Mouse (Mus musculus): Measurements from ENCODE around the gene Fgfrl1. TPM values are rescaled to one million over a fixed set of nuclear protein-coding genes. Genes with fewer than 3 reads are reported as not detected.

The Fgfrl1 gene
- polyA plus RNA-seq, 1 experiment from 2014 or later, result 32.0 TPM

GRCm38 (mm10) chr5:108680871-108681270 lies 11.3 kb upstream of the Fgfrl1 start:
- WGBS, result 96% methylated on average over 6 of the region's 6 CpGs
- H3K9me3 ChIP-seq, result no peaks in the 10 kb centered on the region
- no peak overlapping the region for H3K27ac ChIP-seq
- peaks cover 16% of the 10 kb centered on the region for H3K4me1 ChIP-seq
- no peaks in the 10 kb centered on the region for H3K27me3 ChIP-seq
- H3K9ac ChIP-seq, result no peak overlapping the region
- H3K4me2 ChIP-seq, result no peak overlapping the region
- no peak for ATAC-seq (ENCODE audit: insufficient number of reproducible peaks, low FRiP score, low TSS enrichment, low read depth)
- 0 out of 2 replicates have a peak, but pooled peaks cover 4% of the 10 kb centered on the region for H3K36me3 ChIP-seq
- no peak overlapping the region for H3K4me3 ChIP-seq

- Histone ChIP-seq H3K9me3 (no peaks in the 10 kb centered on the region), H3K4me1 (peaks cover 19% of the 10 kb centered on the region), H3K27me3 (no peaks in the 10 kb centered on the region), H3K9ac (no peak overlapping the region), H3K36me3 (0 out of 2 replicates have a peak, but pooled peaks cover 7% of the 10 kb centered on the region), H3K27ac (no peak overlapping the region), H3K4me2 (no peak overlapping the region), H3K4me3 (no peak overlapping the region)
- ATAC-seq (ENCODE audit: insufficient number of reproducible peaks, low FRiP score, low TSS enrichment, low read depth), result no peak
- WGBS, result 77% methylated on average over 5 of the region's 5 CpGs
Observed at GRCm38 (mm10) chr5:108689091-108689490, 3.1 kb upstream of the Fgfrl1 start.

GRCm38 (mm10) chr5:108691152-108691551 lies 1.0 kb upstream of the Fgfrl1 start:
- Histone ChIP-seq H3K9ac (no peak overlapping the region), H3K27ac (no peak overlapping the region), H3K4me2 (no peak overlapping the region), H3K27me3 (no peaks in the 10 kb centered on the region), H3K36me3 (0 out of 2 replicates have a peak, but pooled peaks cover under 1% of the 10 kb centered on the region), H3K4me3 (no peak overlapping the region), H3K4me1 (peaks cover 33% of the 10 kb centered on the region), H3K9me3 (no peaks in the 10 kb centered on the region)
- ATAC-seq (ENCODE audit: insufficient number of reproducible peaks, low FRiP score, low TSS enrichment, low read depth), result no peak
- 73% methylated on average over 4 of the region's 4 CpGs for WGBS

GRCm38 (mm10) chr5:108693872-108694288 lies 1.7 kb downstream of the Fgfrl1 start:
- 1% methylated on average over 41 of the region's 43 CpGs for WGBS
- Histone ChIP-seq H3K4me1 (peaks cover 60% of the 10 kb centered on the region), H3K36me3 (no peaks in the 10 kb centered on the region), H3K9ac (peak overlapping the region; percentile 78), H3K27ac (peak overlapping the region; percentile 55), H3K4me3 (peak overlapping the region; percentile 91), H3K4me2 (peak overlapping the region; percentile 84), H3K27me3 (no peaks in the 10 kb centered on the region), H3K9me3 (no peaks in the 10 kb centered on the region)
- peak; percentile 90 for ATAC-seq (ENCODE audit: insufficient number of reproducible peaks, low FRiP score, low TSS enrichment, low read depth)

GRCm38 (mm10) chr5:108694352-108695261 lies 2.4 kb downstream of the Fgfrl1 start:
- Histone ChIP-seq H3K4me3 (peak overlapping the region; percentile 91), H3K36me3 (no peaks in the 10 kb centered on the region), H3K4me1 (peaks cover 68% of the 10 kb centered on the region), H3K27me3 (no peaks in the 10 kb centered on the region), H3K27ac (peak overlapping the region; percentile 33), H3K9me3 (no peaks in the 10 kb centered on the region), H3K9ac (peak overlapping the region; percentile 78), H3K4me2 (peak overlapping the region; percentile 84)
- WGBS, result 1% methylated on average over 90 of the region's 99 CpGs
- ATAC-seq (ENCODE audit: insufficient number of reproducible peaks, low FRiP score, low TSS enrichment, low read depth), result peak; percentile 13

- H3K9ac ChIP-seq, result no peak overlapping the region
- H3K27ac ChIP-seq, result peak overlapping the region; percentile 73; the same call in 1 of the 2 replicates
- peak overlapping the region; percentile 84 for H3K4me2 ChIP-seq
- no peaks in the 10 kb centered on the region for H3K9me3 ChIP-seq
- H3K4me3 ChIP-seq, result peak overlapping the region; percentile 91
- no peaks in the 10 kb centered on the region for H3K27me3 ChIP-seq
- H3K36me3 ChIP-seq, result no peaks in the 10 kb centered on the region
- peaks cover 80% of the 10 kb centered on the region for H3K4me1 ChIP-seq
- ATAC-seq (ENCODE audit: insufficient number of reproducible peaks, low FRiP score, low TSS enrichment, low read depth), result no peak
- 91% methylated on average over 12 of the region's 12 CpGs for WGBS
Observed at GRCm38 (mm10) chr5:108695861-108696260, 3.7 kb downstream of the Fgfrl1 start.

GRCm38 (mm10) chr5:108696542-108696941 lies 4.4 kb downstream of the Fgfrl1 start:
- H3K9ac ChIP-seq, result 0 out of 2 replicates have a peak overlapping the region, but pooled peaks have one; percentile 10
- no peak for ATAC-seq (ENCODE audit: insufficient number of reproducible peaks, low FRiP score, low TSS enrichment, low read depth)

GRCm38 (mm10) chr5:108697341-108697753 lies 5.2 kb downstream of the Fgfrl1 start:
- H3K27ac ChIP-seq, result peak overlapping the region; percentile 73
- H3K36me3 ChIP-seq, result 0 out of 2 replicates have a peak, but pooled peaks cover 4% of the 10 kb centered on the region
- peaks cover 83% of the 10 kb centered on the region for H3K4me1 ChIP-seq
- 0 out of 2 replicates have a peak overlapping the region, but pooled peaks have one; percentile 2 for H3K4me2 ChIP-seq
- WGBS, result 32% methylated on average over 4 of the region's 4 CpGs
- H3K9me3 ChIP-seq, result no peaks in the 10 kb centered on the region
- H3K9ac ChIP-seq, result no peak overlapping the region
- peak; percentile 16; the same call in 1 of the 2 replicates for ATAC-seq (ENCODE audit: insufficient number of reproducible peaks, low FRiP score, low TSS enrichment, low read depth)
- no peak overlapping the region for H3K4me3 ChIP-seq
- H3K27me3 ChIP-seq, result no peaks in the 10 kb centered on the region

More at GRCm38 (mm10) chr5:108696542-108696941, 4.4 kb downstream of the Fgfrl1 start:
- H3K4me1 ChIP-seq, result peaks cover 86% of the 10 kb centered on the region
- 58% methylated on average over 3 of the region's 3 CpGs for WGBS
- H3K4me3 ChIP-seq, result 0 out of 2 replicates have a peak overlapping the region, but pooled peaks have one; percentile 91
- H3K27me3 ChIP-seq, result no peaks in the 10 kb centered on the region
- H3K4me2 ChIP-seq, result peak overlapping the region; percentile 19; the same call in 1 of the 2 replicates
- H3K9me3 ChIP-seq, result no peaks in the 10 kb centered on the region
- no peaks in the 10 kb centered on the region for H3K36me3 ChIP-seq
- H3K27ac ChIP-seq, result peak overlapping the region; percentile 73

GRCm38 (mm10) chr5:108700346-108700745 lies 8.2 kb downstream of the Fgfrl1 start:
- Histone ChIP-seq H3K4me3 (no peak overlapping the region), H3K36me3 (peaks cover 19% of the 10 kb centered on the region), H3K27ac (peak overlapping the region; percentile 73), H3K9ac (0 out of 2 replicates have a peak overlapping the region, but pooled peaks have one; percentile 20), H3K27me3 (no peaks in the 10 kb centered on the region), H3K4me2 (no peak overlapping the region), H3K4me1 (peaks cover 80% of the 10 kb centered on the region), H3K9me3 (no peaks in the 10 kb centered on the region)
- WGBS, result 48% methylated on average over 3 of the region's 3 CpGs
- ATAC-seq (ENCODE audit: insufficient number of reproducible peaks, low FRiP score, low TSS enrichment, low read depth), result peak; percentile 42; the same call in 1 of the 2 replicates

GRCm38 (mm10) chr5:108701341-108702021 lies 9.3 kb downstream of the Fgfrl1 start:
- Histone ChIP-seq H3K4me1 (peaks cover 69% of the 10 kb centered on the region), H3K4me2 (no peak overlapping the region), H3K9ac (no peak overlapping the region), H3K36me3 (peaks cover 30% of the 10 kb centered on the region), H3K4me3 (no peak overlapping the region), H3K27me3 (no peaks in the 10 kb centered on the region), H3K9me3 (no peaks in the 10 kb centered on the region), H3K27ac (peak overlapping the region; percentile 73)
- WGBS, result 69% methylated on average over 10 of the region's 10 CpGs
- no peak for ATAC-seq (ENCODE audit: insufficient number of reproducible peaks, low FRiP score, low TSS enrichment, low read depth)

GRCm38 (mm10) chr5:108703754-108704626 lies 11.8 kb downstream of the Fgfrl1 start:
- Histone ChIP-seq H3K27me3 (no peaks in the 10 kb centered on the region), H3K4me3 (no peak overlapping the region), H3K27ac (peak overlapping the region; percentile 22; the same call in 1 of the 2 replicates), H3K4me1 (peaks cover 44% of the 10 kb centered on the region), H3K9ac (no peak overlapping the region), H3K36me3 (peaks cover 49% of the 10 kb centered on the region), H3K4me2 (no peak overlapping the region), H3K9me3 (no peaks in the 10 kb centered on the region)
- WGBS, result 65% methylated on average over 12 of the region's 12 CpGs
- ATAC-seq (ENCODE audit: insufficient number of reproducible peaks, low FRiP score, low TSS enrichment, low read depth), result no peak; the same call in 1 of the 2 replicates

All from limb, embryonic 15.5 days (tissue).